Mouse (Mus musculus): Measurements from ENCODE around the gene Pced1a. TPM values are rescaled to one million over a fixed set of nuclear protein-coding genes. Genes with fewer than 3 reads are reported as not detected.

The Pced1a gene
- 25.7 TPM for total RNA-seq (2023)

GRCm38 (mm10) chr2:130424126-130424853 lies at the start of gene Pced1a, which contains the start of gene Vps16:
TSS of gene Pced1a (minus strand) at chr2:130424701.
TSS of gene Vps16 (plus strand) at chr2:130424339.

GRCm38 (mm10) chr2:130449794-130450433 lies 25.4 kb upstream of the Pced1a start, which contains the start of gene Ptpra:
TSS of gene Ptpra (plus strand) at chr2:130450278.

GRCm38 (mm10) chr2:130406178-130406577 lies 18.3 kb downstream of the Pced1a start, which contains the start of gene Tmem239:
TSS of gene Tmem239 (plus strand) at chr2:130406478.

GRCm38 (mm10) chr2:130404939-130405338 lies 19.6 kb downstream of the Pced1a start, which contains the start of the genes Gm28372 and 1700020A23Rik:
TSS of gene Gm28372 (plus strand) at chr2:130405239.
TSS of gene 1700020A23Rik (plus strand) at chr2:130405259.

GRCm38 (mm10) chr2:130397186-130397985 lies 27.1 kb downstream of the Pced1a start, which contains the start of gene Cpxm1:
TSS of gene Cpxm1 (minus strand) at chr2:130397574.

Other genes starting within 250 kb of the Pced1a start
- gene Snrpb, start 245.3 kb downstream of the Pced1a start, total RNA-seq (2023), result 184 TPM
- gene Tmc2, start 229.5 kb downstream of the Pced1a start, total RNA-seq (2023), result not detected
- 404 TPM for gene Nop56, start 150.3 kb downstream of the Pced1a start, total RNA-seq (2023)
- 118 TPM for gene Idh3b, start 140.2 kb downstream of the Pced1a start, total RNA-seq (2023)
- gene Ebf4, start 129.5 kb downstream of the Pced1a start, total RNA-seq (2023), result not detected
- gene Cpxm1, start 27.1 kb downstream of the Pced1a start, total RNA-seq (2023), result 0.67 TPM
- not detected for gene Gm28372, start 19.5 kb downstream of the Pced1a start, total RNA-seq (2023)
- gene 1700020A23Rik, start 19.4 kb downstream of the Pced1a start, total RNA-seq (2023), result not detected
- gene Tmem239, start 18.2 kb downstream of the Pced1a start, total RNA-seq (2023), result not detected
- gene Vps16, start 362 bp downstream of the Pced1a start, total RNA-seq (2023), result 166 TPM
- gene Ptpra, start 25.6 kb upstream of the Pced1a start, total RNA-seq (2023), result 118 TPM
- 57.2 TPM for gene Mrps26, start 139.0 kb upstream of the Pced1a start, total RNA-seq (2023)
- gene Oxt, start 151.5 kb upstream of the Pced1a start, total RNA-seq (2023), result not detected
- gene Avp, start 157.9 kb upstream of the Pced1a start, total RNA-seq (2023), result not detected
- gene Fastkd5, start 205.3 kb upstream of the Pced1a start, total RNA-seq (2023), result 7.4 TPM
- gene Ubox5, start 205.3 kb upstream of the Pced1a start, total RNA-seq (2023), result 6.5 TPM
- gene Lzts3, start 218.1 kb upstream of the Pced1a start, total RNA-seq (2023), result 3.7 TPM
- 130 TPM for gene Ddrgk1, start 240.0 kb upstream of the Pced1a start, total RNA-seq (2023)
- gene Itpa, start 242.9 kb upstream of the Pced1a start, total RNA-seq (2023), result 16.9 TPM